Mouse (Mus musculus): ENCODE measurements around the gene Osm.

Gene Osm

GRCm38 (mm10) chr11:4268500-4268899 is 32.3 kb downstream of the Osm start:
- DNase-seq (ENCODE audit: low spot score in 2 of 2) = no peak

- DNase-seq (ENCODE audit: low spot score in 2 of 2) = no peak
Observed at GRCm38 (mm10) chr11:4270744-4271459, 34.7 kb downstream of the Osm start.

- no peak for DNase-seq (ENCODE audit: low spot score in 2 of 2)
Observed at GRCm38 (mm10) chr11:4271544-4271943, 35.3 kb downstream of the Osm start.

- no peak for DNase-seq (ENCODE audit: low spot score in 2 of 2)
Observed at GRCm38 (mm10) chr11:4276411-4276861, 40.2 kb downstream of the Osm start.

GRCm38 (mm10) chr11:4279909-4280308 is 43.7 kb downstream of the Osm start:
- DNase-seq (ENCODE audit: low spot score in 2 of 2) = no peak

- DNase-seq (ENCODE audit: low spot score in 2 of 2) = no peak
Observed at GRCm38 (mm10) chr11:4281852-4282251, 45.6 kb downstream of the Osm start.

GRCm38 (mm10) chr11:4283627-4284026 is 47.4 kb downstream of the Osm start:
- no peak for DNase-seq (ENCODE audit: low spot score in 2 of 2)

GRCm38 (mm10) chr11:4289280-4289679 is 53.1 kb downstream of the Osm start:
- peak; percentile 58 for DNase-seq (ENCODE audit: low spot score in 2 of 2)
